Mouse (Mus musculus) spleen, adult 2 months (tissue): ENCODE measurements around the gene Ntm.

Experiments used
- CTCF ChIP-seq: fragments of 200-500 bp; IDR thresholded peaks from 2 replicates; pipeline ENCODE4 v1.5.1; 2011; ENCODE audit warnings: mild to moderate bottlenecking, inconsistent platforms; ENCODE audit not compliant: insufficient read depth, insufficient read length, insufficient replicate concordance; ENCODE audit errors: extremely low read depth
- POLR2A ChIP-seq: fragments of 200-500 bp; IDR thresholded peaks from 2 replicates; pipeline ENCODE4 v1.6.1; 2011; ENCODE audit warnings: low read depth, low read length, inconsistent platforms

GRCm38 (mm10) chr9:29496002-29496401 lies 466.9 kb downstream of the Ntm start:
- no peak for TF ChIP-seq CTCF
- no peak for TF ChIP-seq POLR2A
